Mouse (Mus musculus): Measurements from ENCODE around the gene Sumo1.
"Not testable (repeated sequence)": the region's sequence is repeated elsewhere in the genome, so short reads cannot be mapped to it uniquely, and the experiment has no call there.

- not testable (repeated sequence) for TF ChIP-seq CTCF (IDR thresholded peaks at IDR 0.05; ENCODE audit: control insufficient read depth, insufficient read depth, low read length); POLR2A (IDR thresholded peaks at IDR 0.05; ENCODE audit: borderline replicate concordance, control insufficient read depth, low read depth, low read length)
These were observed 24.1 kb downstream of the Sumo1 start for GRCm38 (mm10) chr1:59646502-59646901.
